Mouse (Mus musculus) midbrain, embryonic 11.5 days (tissue): ENCODE measurements around the gene Ptgfrn. TPM values are rescaled to one million over a fixed set of nuclear protein-coding genes. Genes with fewer than 3 reads are reported as not detected.
A peak's percentile ranks its signal among the peaks of the same experiment; 100 is the strongest.

Experiments used
- ATAC-seq: fragments of 200-750 bp; cut with Nextera tagmentation; 2 replicates; pipeline ENCODE4 v1.8.0; 2017; ENCODE audit warnings: moderate TSS enrichment, moderate library complexity; ENCODE audit not compliant: low FRiP score
- DNase-seq: peaks from one replicate; pipeline ENCODE4 v3.0.0; 2015; ENCODE audit warnings: low spot score; ENCODE audit errors: missing footprints
- H3K27ac ChIP-seq: fragments of 300-500 bp; sonication (generic); 2 replicates; pipeline ENCODE4 v1.5.1; 2014; ENCODE audit warnings: low read depth, low read length
- H3K27me3 ChIP-seq: fragments of 300-500 bp; sonication (generic); 2 replicates; pipeline ENCODE4 v1.6.1; 2014; ENCODE audit warnings: mild to moderate bottlenecking, low read length, moderate library complexity, mixed read lengths; ENCODE audit not compliant: control insufficient read depth, insufficient read depth
- H3K36me3 ChIP-seq: fragments of 300-500 bp; sonication (generic); 2 replicates; pipeline ENCODE4 v1.6.1; 2014; ENCODE audit warnings: mild to moderate bottlenecking, low read length, moderate library complexity, mixed read lengths; ENCODE audit not compliant: control insufficient read depth, insufficient read depth
- H3K4me1 ChIP-seq: fragments of 300-500 bp; sonication (generic); 2 replicates; pipeline ENCODE4 v1.6.1; 2014; ENCODE audit warnings: low read length; ENCODE audit not compliant: control insufficient read depth, insufficient read depth
- H3K4me2 ChIP-seq: fragments of 300-500 bp; sonication (generic); 2 replicates; pipeline ENCODE4 v1.6.1; 2014; ENCODE audit warnings: mild to moderate bottlenecking, moderate library complexity
- H3K4me3 ChIP-seq: fragments of 300-500 bp; sonication (generic); 2 replicates; pipeline ENCODE4 v1.5.1; 2014; ENCODE audit warnings: low read depth, low read length
- H3K9ac ChIP-seq: fragments of 300-500 bp; sonication (generic); 2 replicates; pipeline ENCODE4 v1.6.1; 2014; ENCODE audit warnings: low read length
- H3K9me3 ChIP-seq: fragments of 300-500 bp; sonication (generic); 2 replicates; pipeline ENCODE4 v1.6.1; 2016; ENCODE audit warnings: low read length; ENCODE audit not compliant: control insufficient read depth
- WGBS: fragments of 180-500 bp; shearing (Covaris S2); extraction: QIAGEN DNeasy Blood & Tissue Kit; methylation state at CpG from one replicate; pipeline ENCODE4 v1.1.7; 2014; 5-methylcytosine and 5-hydroxymethylcytosine counted together
- polyA plus RNA-seq: library from polyadenylated mRNA; unstranded; fragments of >200 nt; fragmentation: Nextera tagmentation; extraction: Ambion mirVana; gene quantifications from 2 replicates; pipeline ENCODE4 v1.2.1, GENCODE M21; 2014

Gene Ptgfrn
- polyA plus RNA-seq, 1 experiment from 2014 or later = 2.3 TPM

DNA sequence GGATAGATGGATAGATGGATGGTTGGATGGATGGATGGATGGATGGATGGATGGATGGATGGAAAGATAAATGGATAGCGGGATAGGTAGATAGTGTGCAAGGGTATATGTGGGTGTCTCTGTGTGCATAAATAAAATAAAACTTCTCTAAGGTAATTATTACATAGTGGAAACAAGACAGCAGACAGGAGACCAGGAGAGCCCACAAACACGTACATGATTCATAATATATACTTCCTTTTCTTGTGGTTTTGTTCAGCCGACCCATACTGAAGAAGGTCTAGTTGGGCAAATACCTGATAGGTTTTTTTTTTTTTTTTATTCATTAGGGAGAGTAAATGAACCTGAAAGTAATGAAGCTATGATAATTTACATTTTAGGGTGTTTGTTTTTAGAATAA is 96.5 kb downstream of the Ptgfrn start:
- Histone ChIP-seq H3K9ac (no peak overlapping the region), H3K27ac (no peak overlapping the region), H3K4me3 (no peak overlapping the region), H3K27me3 (no peaks in the 10 kb centered on the region), H3K9me3 (no peaks in the 10 kb centered on the region), H3K4me2 (no peak overlapping the region), H3K4me1 (peaks cover 3% of the 10 kb centered on the region; the same call in 1 of the 2 replicates), H3K36me3 (no peaks in the 10 kb centered on the region)
- DNase-seq (no peak), ATAC-seq (no peak)
- 89% methylated on average over 3 of the region's 3 CpGs for WGBS

DNA sequence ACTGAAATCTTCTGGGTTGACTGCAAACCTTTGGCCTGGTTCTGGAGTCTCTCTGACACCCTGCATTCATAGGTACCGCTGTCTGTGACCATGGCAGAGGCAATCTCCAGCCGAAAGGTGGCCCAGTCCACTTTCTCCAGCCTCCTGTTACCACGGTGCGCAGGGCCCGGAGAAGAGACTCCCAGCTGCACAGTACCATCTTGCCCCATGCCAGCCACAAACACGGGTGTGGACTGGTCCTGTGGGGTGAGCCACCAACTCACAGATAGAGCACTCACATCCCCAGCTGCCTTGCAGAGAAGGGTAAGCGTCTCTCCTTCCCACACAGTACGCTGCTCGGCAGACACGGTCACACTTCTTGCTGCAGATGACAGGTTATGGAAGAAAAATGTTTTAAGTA is 97.1 kb downstream of the Ptgfrn start:
- H3K36me3 ChIP-seq = no peaks in the 10 kb centered on the region
- no peak for ATAC-seq
- DNase-seq = no peak
- H3K4me2 ChIP-seq = no peak overlapping the region
- no peak overlapping the region for H3K9ac ChIP-seq
- H3K9me3 ChIP-seq = no peaks in the 10 kb centered on the region
- no peak overlapping the region for H3K4me3 ChIP-seq
- 95% methylated on average over 10 of the region's 10 CpGs for WGBS
- H3K27ac ChIP-seq = no peak overlapping the region
- peaks cover 3% of the 10 kb centered on the region; the same call in 1 of the 2 replicates for H3K4me1 ChIP-seq
- no peaks in the 10 kb centered on the region for H3K27me3 ChIP-seq

DNA sequence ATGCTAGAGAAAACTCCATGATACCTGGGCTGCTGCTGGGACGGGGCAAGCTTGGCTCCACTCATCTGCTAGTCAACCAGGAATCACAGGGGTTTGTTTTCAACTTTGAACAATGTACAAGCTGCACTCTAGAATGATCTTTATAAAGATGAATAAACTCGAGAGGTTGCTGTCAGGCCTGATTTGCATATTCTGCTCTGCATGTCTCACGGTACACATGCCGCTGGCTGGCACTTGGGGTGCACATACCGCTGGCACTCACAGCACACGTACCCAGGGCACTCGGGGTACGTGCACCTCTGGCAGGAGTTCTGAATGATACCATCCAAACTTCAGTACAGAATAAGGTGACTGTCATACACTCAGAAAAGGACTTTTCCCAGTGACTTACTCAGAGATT is 97.5 kb downstream of the Ptgfrn start:
- no peak overlapping the region for H3K4me2 ChIP-seq
- no peaks in the 10 kb centered on the region for H3K27me3 ChIP-seq
- no peak overlapping the region for H3K4me3 ChIP-seq
- ATAC-seq (no peak), DNase-seq (no peak)
- H3K9ac ChIP-seq = no peak overlapping the region
- no peak overlapping the region for H3K27ac ChIP-seq
- H3K9me3 ChIP-seq = no peaks in the 10 kb centered on the region
- H3K36me3 ChIP-seq = no peaks in the 10 kb centered on the region
- peaks cover 3% of the 10 kb centered on the region; the same call in 1 of the 2 replicates for H3K4me1 ChIP-seq
- 82% methylated on average over 8 of the region's 8 CpGs for WGBS

DNA sequence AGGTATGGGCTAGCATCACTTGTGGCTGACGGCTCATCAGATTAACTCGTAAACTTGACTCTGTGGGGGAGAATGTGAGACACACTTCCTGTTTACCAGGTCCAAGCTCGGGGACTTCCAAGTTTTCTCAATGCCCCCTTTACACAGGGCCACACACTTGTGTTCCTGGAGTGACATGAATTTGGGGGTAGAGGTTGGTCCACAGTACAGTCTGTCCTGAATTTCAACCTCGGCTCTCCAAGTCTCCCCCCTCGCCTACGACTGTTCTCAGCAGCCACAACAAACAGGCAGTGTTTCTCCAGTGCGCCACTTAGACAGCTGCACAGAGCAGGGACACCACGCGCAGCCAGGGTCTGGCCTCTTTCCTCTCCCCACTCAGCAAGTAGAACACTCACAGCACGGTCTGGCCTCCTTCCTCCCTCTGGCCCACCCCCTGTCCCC is 97.9 kb downstream of the Ptgfrn start:
- WGBS = 81% methylated on average over 10 of the region's 10 CpGs
- ATAC-seq (no peak), DNase-seq (no peak)
- H3K4me3 ChIP-seq = no peak overlapping the region
- no peaks in the 10 kb centered on the region for H3K9me3 ChIP-seq
- H3K27ac ChIP-seq = no peak overlapping the region
- no peak overlapping the region for H3K9ac ChIP-seq
- H3K4me2 ChIP-seq = no peak overlapping the region
- peaks cover 3% of the 10 kb centered on the region; the same call in 1 of the 2 replicates for H3K4me1 ChIP-seq
- H3K27me3 ChIP-seq = no peaks in the 10 kb centered on the region
- no peaks in the 10 kb centered on the region for H3K36me3 ChIP-seq

DNA sequence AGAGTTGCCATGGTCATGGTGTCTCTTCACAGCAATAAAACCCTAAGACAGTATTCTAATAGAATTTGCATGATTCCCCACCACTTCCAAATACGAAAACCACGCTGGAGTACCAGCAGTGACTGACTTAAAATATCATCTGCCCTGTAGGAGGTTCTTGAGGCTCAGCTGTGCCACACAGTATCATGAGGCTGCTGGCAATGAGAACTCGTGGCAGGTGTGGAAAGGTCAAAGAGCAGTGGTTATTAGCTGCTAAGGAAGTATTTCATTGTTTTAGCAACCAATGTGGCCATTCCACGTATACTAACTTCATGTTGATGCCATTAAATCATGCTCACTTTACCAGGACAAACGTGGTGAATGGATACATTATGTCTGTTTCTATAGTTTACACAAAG is 98.9 kb downstream of the Ptgfrn start:
- no peaks in the 10 kb centered on the region for H3K9me3 ChIP-seq
- H3K4me2 ChIP-seq = no peak overlapping the region
- no peak for ATAC-seq
- H3K4me1 ChIP-seq = peaks cover 3% of the 10 kb centered on the region; the same call in 1 of the 2 replicates
- WGBS = 76% methylated on average over 5 of the region's 5 CpGs
- no peaks in the 10 kb centered on the region for H3K36me3 ChIP-seq
- H3K9ac ChIP-seq = no peak overlapping the region
- no peak for DNase-seq
- H3K27ac ChIP-seq = no peak overlapping the region
- no peaks in the 10 kb centered on the region for H3K27me3 ChIP-seq
- no peak overlapping the region for H3K4me3 ChIP-seq

DNA sequence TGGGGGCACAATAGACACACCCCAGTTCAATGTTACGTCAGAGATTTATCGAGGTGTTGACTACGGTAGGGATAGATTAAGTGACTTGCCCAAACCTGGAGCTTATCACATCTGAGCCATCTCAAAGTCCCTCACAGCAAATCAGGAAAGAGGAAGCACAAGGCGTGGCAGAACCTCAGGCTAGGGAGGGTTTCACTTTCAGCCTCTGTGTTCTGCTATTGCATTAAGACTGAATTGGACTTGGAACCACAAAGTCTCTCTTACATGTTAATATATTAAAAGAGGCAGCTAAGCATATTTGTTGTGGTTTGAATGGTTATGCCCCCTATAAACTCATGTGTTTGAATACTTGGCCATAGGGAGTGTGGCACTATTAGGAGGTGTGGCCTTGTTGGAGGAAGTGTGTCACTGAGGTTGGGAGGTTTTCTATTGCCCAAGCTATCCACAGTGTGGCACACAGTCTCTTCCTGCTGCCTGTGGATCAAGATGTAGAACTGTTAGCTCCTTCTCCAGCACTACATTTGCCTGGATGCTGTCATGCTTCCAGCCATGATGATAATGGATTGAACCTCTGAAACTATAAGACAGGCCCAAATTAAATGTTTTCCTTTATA is 99.4 kb downstream of the Ptgfrn start:
- WGBS = 95% methylated on average over 4 of the region's 4 CpGs
- Histone ChIP-seq H3K4me2 (no peak overlapping the region), H3K4me1 (peaks cover 3% of the 10 kb centered on the region; the same call in 1 of the 2 replicates), H3K27me3 (no peaks in the 10 kb centered on the region), H3K9me3 (no peaks in the 10 kb centered on the region), H3K4me3 (no peak overlapping the region), H3K36me3 (no peaks in the 10 kb centered on the region), H3K9ac (no peak overlapping the region), H3K27ac (no peak overlapping the region)
- DNase-seq (peak; percentile 37), ATAC-seq (no peak)

DNA sequence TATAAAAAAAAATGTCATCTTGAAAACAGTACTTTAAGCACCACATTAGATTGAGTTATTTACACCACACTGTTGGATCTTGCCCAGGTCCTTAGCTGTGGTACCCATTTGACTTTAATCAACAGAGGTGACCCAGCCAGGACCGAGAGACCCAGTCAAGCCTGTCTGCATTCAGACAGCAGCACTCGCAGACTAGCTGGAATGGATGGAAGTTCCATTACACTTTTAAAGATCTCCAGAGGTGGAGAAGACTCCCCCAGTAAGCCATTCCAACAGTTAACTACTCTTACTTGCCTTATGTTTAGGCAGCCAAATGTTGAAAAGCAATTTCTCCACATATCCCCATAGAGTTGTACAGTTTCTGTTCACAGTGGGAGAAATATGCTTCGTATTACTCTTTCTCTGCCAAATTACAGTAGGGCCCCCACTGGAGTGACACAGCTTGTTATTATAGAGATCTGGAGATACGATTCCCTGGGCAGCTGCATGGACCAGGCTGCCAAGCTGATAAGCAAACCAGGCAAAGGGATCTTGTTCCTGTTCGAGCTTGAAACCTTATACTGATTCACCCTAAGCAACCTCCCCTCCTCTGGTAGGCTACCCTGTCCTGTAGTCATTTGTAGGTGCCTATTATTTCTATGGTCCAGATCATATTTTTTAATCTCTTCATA is 102.8 kb downstream of the Ptgfrn start:
- DNase-seq (no peak), ATAC-seq (no peak)
- H3K9me3 ChIP-seq = no peaks in the 10 kb centered on the region
- H3K4me2 ChIP-seq = no peak overlapping the region
- H3K4me3 ChIP-seq = no peak overlapping the region
- H3K4me1 ChIP-seq = no peaks in the 10 kb centered on the region
- no peak overlapping the region for H3K27ac ChIP-seq
- no peaks in the 10 kb centered on the region for H3K27me3 ChIP-seq
- H3K9ac ChIP-seq = no peak overlapping the region
- WGBS = 79% methylated on average over 5 of the region's 5 CpGs
- H3K36me3 ChIP-seq = no peaks in the 10 kb centered on the region

DNA sequence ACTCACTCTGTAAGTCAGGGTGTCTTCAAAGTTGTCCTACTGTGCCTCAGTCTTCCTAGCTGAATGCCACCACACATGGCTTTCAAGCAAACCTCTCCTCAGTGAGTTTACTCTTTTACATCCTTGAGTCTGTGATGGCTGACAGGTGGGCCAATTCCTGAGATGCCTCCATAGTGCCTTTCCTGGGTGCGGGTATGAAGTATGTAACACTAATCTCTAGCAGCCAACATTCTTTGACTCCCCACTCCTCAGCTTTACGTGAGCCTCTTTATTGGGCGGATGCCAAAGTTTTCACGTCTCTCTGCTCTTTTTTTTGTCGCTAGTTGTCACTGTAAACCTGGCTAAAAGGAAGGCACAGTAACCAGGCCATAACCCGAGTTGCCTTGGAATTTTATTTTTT is 104.7 kb downstream of the Ptgfrn start:
- ATAC-seq (no peak), DNase-seq (peak; percentile 31)
- Histone ChIP-seq H3K27me3 (no peaks in the 10 kb centered on the region), H3K4me3 (no peak overlapping the region), H3K36me3 (no peaks in the 10 kb centered on the region), H3K4me2 (no peak overlapping the region), H3K9me3 (no peaks in the 10 kb centered on the region), H3K9ac (no peak overlapping the region), H3K4me1 (no peaks in the 10 kb centered on the region), H3K27ac (no peak overlapping the region)
- WGBS = 88% methylated on average over 6 of the region's 6 CpGs

DNA sequence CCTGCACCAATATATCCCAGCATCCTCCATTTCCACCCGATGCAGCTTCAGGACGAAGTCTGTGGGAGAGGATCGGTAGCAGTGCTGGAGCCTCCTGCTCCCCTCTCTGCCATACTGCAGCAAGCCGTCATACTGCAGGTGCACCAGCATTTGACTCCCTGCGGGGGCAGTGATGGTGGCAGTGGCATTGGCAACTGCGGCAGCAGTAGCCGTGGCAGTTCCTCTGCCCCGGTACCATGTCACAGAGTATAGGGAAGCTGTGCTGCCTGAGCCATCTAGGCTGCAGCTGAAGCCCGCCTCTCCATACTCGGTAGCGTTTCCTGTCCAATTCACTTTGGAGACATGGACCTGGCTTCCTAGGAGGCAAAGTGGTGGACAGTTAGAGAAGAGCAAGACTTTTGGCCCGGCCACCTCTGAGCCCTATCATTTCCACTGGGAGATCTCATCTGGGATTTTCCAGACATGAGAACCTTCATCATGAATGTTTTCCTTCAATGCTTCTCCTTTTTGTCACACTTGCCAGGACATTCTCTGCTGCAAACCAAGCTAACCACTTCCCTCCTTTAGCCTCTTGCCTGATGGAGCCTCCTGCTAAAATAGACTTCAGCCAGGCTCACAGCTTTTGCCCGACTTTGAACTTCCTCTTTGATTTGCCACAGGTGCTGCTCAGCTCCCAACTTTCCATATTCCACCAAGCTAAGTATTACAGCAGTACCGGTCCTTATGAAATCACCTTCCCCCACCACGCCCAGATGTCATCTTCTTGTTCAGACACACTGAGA is 106.3 kb downstream of the Ptgfrn start:
- Histone ChIP-seq H3K27me3 (no peaks in the 10 kb centered on the region), H3K9me3 (no peaks in the 10 kb centered on the region), H3K36me3 (no peaks in the 10 kb centered on the region), H3K4me2 (no peak overlapping the region), H3K9ac (no peak overlapping the region), H3K4me1 (no peaks in the 10 kb centered on the region), H3K27ac (no peak overlapping the region), H3K4me3 (no peak overlapping the region)
- no peak for DNase-seq
- WGBS = 87% methylated on average over 15 of the region's 15 CpGs
- ATAC-seq = no peak
